ENCODE assay signal across 21 mouse cellular contexts in genomic region chr7:144444788-144445187, GRCm38 (mm10). TPM values are rescaled to one million over a fixed set of nuclear protein-coding genes. Genes with fewer than 3 reads are reported as not detected.
DNase-seq lines count a peak whose midpoint lies in the region; ATAC-seq and TF ChIP-seq lines count a peak whose summit lies in the region.
"Had no signal": no experiment of that assay in that cellular context is flagged by ENCODE, and none has a peak within 500 bp of the region (broad histone marks: within the 10 kb centered on the region; RNA-seq: fewer than 3 reads in every experiment).

No protein-coding gene starts in this region.

- H3K27ac ChIP-seq in lung, postnatal 0 days (ENCODE audit: low read length): no peak overlapping the region
- H3K27ac ChIP-seq in midbrain, embryonic 10.5 days (replicated peaks): no peak overlapping the region
- no peak overlapping the region for H3K27ac ChIP-seq in midbrain, embryonic 15.5 days
- H3K27ac ChIP-seq: forebrain, embryonic 15.5 days; heart, adult 2 months; kidney, embryonic 15.5 days; limb, embryonic 12.5 days; liver, embryonic 14.5 days; neural tube, embryonic 12.5 days; stomach, postnatal 0 days had no signal

- no peak for ATAC-seq in lung, postnatal 0 days
- peak; percentile 28; the same call in 1 of the 2 replicates for ATAC-seq in granulocyte monocyte progenitor cell, adult 5-6 weeks (replicated peaks; ENCODE audit: poor library complexity, severe bottlenecking)
- ATAC-seq in midbrain, embryonic 15.5 days (replicated peaks): no peak
- ATAC-seq: forebrain, embryonic 15.5 days; hindbrain, embryonic 16.5 days; midbrain, embryonic 16.5 days had no signal

- H3K36me3 ChIP-seq in lung, postnatal 0 days (ENCODE audit: insufficient read depth, low read length): peaks cover 42% of the 10 kb centered on the region
- H3K36me3 ChIP-seq in midbrain, embryonic 10.5 days: peaks cover 99% of the 10 kb centered on the region
- H3K36me3 ChIP-seq in midbrain, embryonic 15.5 days (replicated peaks): peaks cover 61% of the 10 kb centered on the region

- H3K4me1 ChIP-seq in lung, postnatal 0 days (ENCODE audit: insufficient read depth, low read depth, low read length): no peaks in the 10 kb centered on the region
- no peaks in the 10 kb centered on the region for H3K4me1 ChIP-seq in midbrain, embryonic 10.5 days
- H3K4me1 ChIP-seq in midbrain, embryonic 15.5 days: no peaks in the 10 kb centered on the region
- H3K4me1 ChIP-seq: kidney, embryonic 15.5 days; limb, embryonic 12.5 days; neural tube, embryonic 12.5 days had no signal

- no peaks in the 10 kb centered on the region for H3K9me3 ChIP-seq in lung, postnatal 0 days (ENCODE audit: low read length)
- no peaks in the 10 kb centered on the region for H3K9me3 ChIP-seq in midbrain, embryonic 10.5 days (replicated peaks)
- no peaks in the 10 kb centered on the region for H3K9me3 ChIP-seq in midbrain, embryonic 15.5 days
- H3K9me3 ChIP-seq: forebrain, embryonic 15.5 days; kidney, embryonic 15.5 days; limb, embryonic 12.5 days; neural tube, embryonic 12.5 days had no signal

- H3K4me2 ChIP-seq in lung, postnatal 0 days (replicated peaks; ENCODE audit: low read depth, low read length): no peak overlapping the region
- H3K4me2 ChIP-seq in midbrain, embryonic 15.5 days: no peak overlapping the region
- H3K4me2 ChIP-seq: forebrain, embryonic 15.5 days; kidney, embryonic 15.5 days; limb, embryonic 12.5 days; neural tube, embryonic 12.5 days had no signal

- H3K9ac ChIP-seq in lung, postnatal 0 days (replicated peaks; ENCODE audit: low read depth): no peak overlapping the region
- H3K9ac ChIP-seq in midbrain, embryonic 15.5 days: no peak overlapping the region
- H3K9ac ChIP-seq: forebrain, embryonic 15.5 days; kidney, embryonic 15.5 days; limb, embryonic 12.5 days; liver, embryonic 14.5 days; neural tube, embryonic 12.5 days had no signal

- no peak for TF ChIP-seq EP300 in lung, postnatal 0 days (IDR thresholded peaks at IDR 0.05)

- peak; percentile 13 for DNase-seq in lung, postnatal 36 days
- DNase-seq in lung, postnatal 0 days (ENCODE audit: low spot score): no peak
- DNase-seq in spleen, postnatal 14 days (ENCODE audit: low spot score in 2 of 2): peak; percentile 19 to 25
- peak; percentile 55 for DNase-seq in thymus, postnatal 4 days
- no peak for DNase-seq in midbrain, embryonic 10.5 days (ENCODE audit: low spot score)
- DNase-seq in urinary bladder, postnatal 10 days (ENCODE audit: low spot score): no peak
- DNase-seq: cerebellum, postnatal 10 days; heart, postnatal 10 days; lung, postnatal 10 days had no signal

- 86% methylated on average over 7 of the region's 7 CpGs for WGBS in lung, postnatal 0 days
- WGBS in midbrain, embryonic 10.5 days: 87% methylated on average over 7 of the region's 7 CpGs
- 96% methylated on average over 7 of the region's 7 CpGs for WGBS in midbrain, embryonic 15.5 days

- no peak overlapping the region for H3K4me3 ChIP-seq in lung, postnatal 0 days (ENCODE audit: low read depth, low read length)
- H3K4me3 ChIP-seq in midbrain, embryonic 10.5 days: no peak overlapping the region
- no peak overlapping the region for H3K4me3 ChIP-seq in midbrain, embryonic 15.5 days
- H3K4me3 ChIP-seq: erythroblast, embryonic 14.5 days; forebrain, embryonic 15.5 days; heart, adult 2 months; kidney, embryonic 15.5 days; limb, embryonic 12.5 days; neural tube, embryonic 12.5 days had no signal

- H3K27me3 ChIP-seq in lung, postnatal 0 days (replicated peaks; ENCODE audit: insufficient read depth, low read length): no peaks in the 10 kb centered on the region
- no peaks in the 10 kb centered on the region for H3K27me3 ChIP-seq in midbrain, embryonic 10.5 days (ENCODE audit: low read depth, poor library complexity, severe bottlenecking)
- H3K27me3 ChIP-seq in midbrain, embryonic 15.5 days (replicated peaks): no peaks in the 10 kb centered on the region
- H3K27me3 ChIP-seq: forebrain, embryonic 15.5 days; kidney, embryonic 15.5 days; limb, embryonic 12.5 days; neural tube, embryonic 12.5 days had no signal

- no peak for TF ChIP-seq CTCF in lung, postnatal 0 days (IDR thresholded peaks at IDR 0.05)

RNA-seq across cellular contexts. Expression of gene Cttn, which starts 26.0 kb away (rescaled TPM):
- 128 and 131 TPM in 2 replicates for polyA plus RNA-seq in lung, postnatal 0 days (2015; fragmentation: Nextera tagmentation; extraction: Ambion mirVana)
- 1.5 and 2.4 TPM in 2 replicates for total RNA-seq in granulocyte monocyte progenitor cell, adult 5-6 weeks (2014; fragmentation: Nextera tagmentation)
- 2.3 and 6.8 TPM in 2 replicates for total RNA-seq in granulocyte monocyte progenitor cell, adult 5-6 weeks (2017)
- 217 and 229 TPM in 2 replicates for polyA plus RNA-seq in midbrain, embryonic 10.5 days (2016; fragmentation: Nextera tagmentation; extraction: Ambion mirVana)
- polyA plus RNA-seq in midbrain, embryonic 15.5 days (2015; fragmentation: Nextera tagmentation; extraction: Ambion mirVana): 189 and 191 TPM in 2 replicates

Comparison
In these comparisons a context has a peak if more than half of its experiments do, and no peak if none do; other contexts are left out.
1. DNase-seq: peak in lung, postnatal 36 days (single experiment), spleen, postnatal 14 days (2 of 2) and thymus, postnatal 4 days (single experiment); none in lung, postnatal 0 days (single experiment), midbrain, embryonic 10.5 days (single experiment) and urinary bladder, postnatal 10 days (single experiment).